Mouse (Mus musculus) hindbrain, postnatal 0 days (tissue): ENCODE results near the gene Invs. TPM values are rescaled to one million over a fixed set of nuclear protein-coding genes. Genes with fewer than 3 reads are reported as not detected.
"Not testable (repeated sequence)": the region's sequence is repeated elsewhere in the genome, so short reads cannot be mapped to it uniquely, and the experiment has no call there.

Experiments
- ATAC-seq: fragments of 200-750 bp; cut with Nextera tagmentation; 2 replicates; pipeline ENCODE4 v1.8.0; 2017; ENCODE audit warnings: mild to moderate bottlenecking, moderate TSS enrichment, moderate library complexity
- DNase-seq: peaks from one replicate; pipeline ENCODE4 v3.0.0-alpha.2; 2015; ENCODE audit warnings: low spot score
- H3K27ac ChIP-seq: fragments of 300-500 bp; sonication (generic); 2 replicates; pipeline ENCODE4 v1.5.1; 2014; ENCODE audit warnings: mild to moderate bottlenecking
- H3K27me3 ChIP-seq: fragments of 300-500 bp; sonication (generic); 2 replicates; pipeline ENCODE4 v1.6.1; 2014; ENCODE audit warnings: low read length, mixed read lengths; ENCODE audit not compliant: insufficient read depth
- H3K36me3 ChIP-seq: fragments of 300-500 bp; sonication (generic); 2 replicates; pipeline ENCODE4 v1.6.1; 2014; ENCODE audit warnings: low read length, mixed read lengths; ENCODE audit not compliant: insufficient read depth
- H3K4me1 ChIP-seq: fragments of 300-500 bp; sonication (generic); 2 replicates; pipeline ENCODE4 v1.6.1; 2014; ENCODE audit warnings: antibody characterized with exemption, low read length, mixed read lengths; ENCODE audit not compliant: insufficient read depth
- H3K4me2 ChIP-seq: fragments of 300-500 bp; sonication (generic); 2 replicates; pipeline ENCODE4 v1.6.1; 2014; ENCODE audit warnings: low read depth, mild to moderate bottlenecking, low read length, moderate library complexity, mixed read lengths
- H3K4me3 ChIP-seq: fragments of 300-500 bp; sonication (generic); 2 replicates; pipeline ENCODE4 v1.5.1; 2014; ENCODE audit warnings: low read length
- H3K9ac ChIP-seq: fragments of 300-500 bp; sonication (generic); replicated peaks from 2 replicates; pipeline ENCODE4 v1.6.1; 2014; ENCODE audit warnings: mild to moderate bottlenecking, low read length, moderate library complexity, mixed read lengths
- H3K9me3 ChIP-seq: fragments of 300-500 bp; sonication (generic); 2 replicates; pipeline ENCODE4 v1.6.1; 2016; ENCODE audit warnings: low read length, mixed read lengths
- CTCF ChIP-seq: IDR thresholded peaks from 2 replicates; pipeline ENCODE4 v1.5.1; 2016; ENCODE audit warnings: antibody characterized with exemption, control low read depth, low read depth
- WGBS: fragments of 180-500 bp; shearing (Covaris S2); extraction: QIAGEN DNeasy Blood & Tissue Kit; methylation state at CpG from one replicate; pipeline ENCODE4 v1.1.7; 2014; 5-methylcytosine and 5-hydroxymethylcytosine counted together
- polyA plus RNA-seq: library from polyadenylated mRNA; unstranded; fragments of >200 nt; fragmentation: Nextera tagmentation; extraction: Ambion mirVana; gene quantifications from 2 replicates; pipeline ENCODE4 v1.2.1, GENCODE M21; 2015
- total RNA-seq: library from RNA; depleted of rRNA; stranded (reverse); fragments of >200 nt; gene quantifications from 2 replicates; pipeline ENCODE4 v1.2.3, GENCODE M21; 2014

Invs gene
- total and polyA plus RNA-seq, 2 experiments from 2014 or later = 2.9 to 10.9 TPM

DNA sequence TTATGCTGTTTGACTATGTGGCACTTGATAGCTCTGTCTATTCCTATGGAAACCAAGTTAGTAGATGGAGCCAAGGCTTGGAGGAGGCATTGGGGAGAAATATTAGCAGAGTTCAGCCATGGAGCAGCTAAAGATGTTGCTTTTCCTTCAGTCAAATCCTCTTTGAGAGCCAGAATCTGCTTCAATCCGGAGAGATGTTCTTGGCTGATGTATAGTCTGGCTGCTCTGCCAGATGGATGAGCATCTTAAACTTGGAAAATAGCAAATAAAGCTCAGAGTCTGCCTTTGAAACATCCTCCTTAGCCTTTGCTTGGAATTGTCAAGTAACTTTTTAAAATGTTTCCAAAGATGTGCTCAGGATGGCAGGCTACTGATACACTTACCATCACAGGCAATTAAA lies 91.5 kb downstream of the Invs start:
- no peaks in the 10 kb centered on the region for H3K36me3 ChIP-seq
- no peaks in the 10 kb centered on the region for H3K27me3 ChIP-seq
- DNase-seq = peak; percentile 11
- no peak overlapping the region for H3K4me3 ChIP-seq
- no peak for TF ChIP-seq CTCF
- WGBS = 63% methylated on average over 1 of the region's 1 CpGs
- H3K4me2 ChIP-seq = no peak overlapping the region
- ATAC-seq = no peak
- no peak overlapping the region for H3K27ac ChIP-seq
- no peaks in the 10 kb centered on the region for H3K9me3 ChIP-seq
- no peaks in the 10 kb centered on the region for H3K4me1 ChIP-seq
- no peak overlapping the region for H3K9ac ChIP-seq

DNA sequence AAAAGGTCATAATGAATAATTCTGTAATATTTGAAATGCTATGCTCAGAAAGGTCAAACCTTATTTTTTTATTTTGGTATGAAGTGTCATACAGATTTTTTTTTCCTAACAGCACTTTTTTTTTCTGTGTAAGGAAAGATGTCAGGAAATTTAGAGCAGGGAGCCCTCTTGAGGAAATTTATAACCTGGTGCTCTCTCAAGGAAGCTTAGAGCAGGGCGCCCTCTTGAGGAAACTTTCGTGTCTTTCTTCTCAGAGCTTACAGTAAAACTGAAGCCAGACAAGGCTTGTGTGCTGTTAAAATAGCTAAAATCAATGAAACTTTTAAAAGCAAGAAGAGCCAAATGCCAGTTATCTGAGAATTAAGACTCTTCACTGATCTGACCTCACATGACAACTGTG lies 101.4 kb downstream of the Invs start:
- ATAC-seq (peak; percentile 70), DNase-seq (peak; percentile 95)
- Histone ChIP-seq H3K36me3 (no peaks in the 10 kb centered on the region), H3K9me3 (no peaks in the 10 kb centered on the region), H3K27me3 (no peaks in the 10 kb centered on the region), H3K4me1 (no peaks in the 10 kb centered on the region), H3K4me3 (no peak overlapping the region), H3K27ac (no peak overlapping the region), H3K4me2 (no peak overlapping the region), H3K9ac (no peak overlapping the region)
- WGBS = 0% methylated on average over 2 of the region's 2 CpGs
- TF ChIP-seq CTCF = peak; percentile 87

DNA sequence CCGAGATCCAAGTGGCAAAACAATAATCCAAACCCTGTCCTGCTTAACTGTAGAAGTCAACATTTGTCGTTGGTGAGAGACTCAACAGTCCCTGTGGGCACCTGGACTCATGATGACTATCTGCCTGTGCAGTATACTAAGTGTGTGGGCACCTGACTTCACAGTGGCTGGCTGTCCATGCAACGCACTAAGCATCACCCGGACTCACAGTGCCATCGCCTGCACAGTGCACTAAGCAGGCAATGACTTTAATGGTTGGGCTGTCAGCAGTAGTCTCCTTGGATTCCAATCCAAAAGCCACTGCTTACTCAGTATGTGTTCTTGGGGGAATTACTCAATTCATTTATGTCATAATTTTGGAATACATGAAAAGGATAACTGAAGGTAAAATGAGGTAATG lies 102.9 kb downstream of the Invs start:
- no peak overlapping the region for H3K4me3 ChIP-seq
- H3K27me3 ChIP-seq = no peaks in the 10 kb centered on the region
- no peak for TF ChIP-seq CTCF
- 82% methylated on average over 5 of the region's 5 CpGs for WGBS
- ATAC-seq (no peak), DNase-seq (no peak)
- no peaks in the 10 kb centered on the region for H3K4me1 ChIP-seq
- H3K9ac ChIP-seq = no peak overlapping the region
- no peak overlapping the region for H3K27ac ChIP-seq
- no peaks in the 10 kb centered on the region for H3K9me3 ChIP-seq
- H3K36me3 ChIP-seq = no peaks in the 10 kb centered on the region
- no peak overlapping the region for H3K4me2 ChIP-seq

DNA sequence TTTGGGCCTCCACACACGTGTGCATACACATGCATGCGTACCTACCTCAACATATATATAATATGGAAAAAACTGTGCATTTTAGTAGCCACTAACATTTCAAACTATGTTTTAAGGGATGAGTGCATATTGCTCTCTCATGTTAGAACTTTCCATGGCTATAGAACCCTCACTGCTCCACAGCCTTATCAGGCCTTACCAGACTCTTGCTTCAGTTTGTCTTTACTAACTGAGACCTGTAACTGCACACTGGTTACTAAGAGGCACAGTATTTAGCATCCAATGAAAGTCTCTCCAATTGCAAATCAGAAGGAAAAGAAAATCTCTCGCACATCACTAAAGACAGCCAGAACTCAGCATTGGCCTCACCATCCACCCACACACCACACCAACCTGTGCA lies 117.4 kb downstream of the Invs start:
- Histone ChIP-seq H3K27ac (no peak overlapping the region), H3K9me3 (no peaks in the 10 kb centered on the region), H3K4me3 (no peak overlapping the region), H3K9ac (no peak overlapping the region), H3K4me1 (no peaks in the 10 kb centered on the region), H3K4me2 (no peak overlapping the region), H3K36me3 (no peaks in the 10 kb centered on the region), H3K27me3 (no peaks in the 10 kb centered on the region)
- no peak for ATAC-seq
- WGBS = 96% methylated on average over 3 of the region's 3 CpGs
- no peak for TF ChIP-seq CTCF
- no peak for DNase-seq

DNA sequence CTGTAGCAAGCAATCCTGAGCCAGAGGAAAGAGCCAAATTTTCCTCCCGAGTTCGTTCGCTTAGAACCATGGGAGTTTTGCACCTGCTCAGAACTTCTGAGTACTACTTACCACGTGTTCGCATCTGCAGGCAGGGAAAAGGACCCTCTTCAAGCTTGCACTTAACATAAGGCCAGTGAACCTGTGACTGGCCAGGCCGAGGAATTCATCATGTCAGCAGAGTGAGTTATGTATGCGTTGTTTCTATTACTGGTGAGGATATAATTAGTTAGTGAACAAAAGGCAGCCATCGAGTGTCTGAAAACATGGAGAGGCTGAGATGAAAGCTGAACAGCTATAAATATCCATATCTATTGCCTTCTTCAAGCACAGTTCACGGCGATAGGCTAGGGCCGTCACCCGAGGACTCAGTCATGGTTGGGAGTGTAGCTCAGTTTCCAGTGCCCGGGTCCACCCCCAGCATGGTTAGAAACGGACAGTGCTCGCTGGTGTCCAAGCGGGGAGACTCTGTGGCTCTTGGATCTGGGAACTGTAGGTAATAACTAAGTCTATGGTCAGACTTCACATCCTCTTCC lies 123.6 kb downstream of the Invs start:
- Histone ChIP-seq H3K27ac (no peak overlapping the region), H3K9ac (no peak overlapping the region), H3K4me2 (no peak overlapping the region), H3K4me1 (no peaks in the 10 kb centered on the region), H3K9me3 (no peaks in the 10 kb centered on the region), H3K4me3 (no peak overlapping the region), H3K36me3 (no peaks in the 10 kb centered on the region), H3K27me3 (no peaks in the 10 kb centered on the region)
- DNase-seq (no peak), ATAC-seq (no peak)
- 78% methylated on average over 16 of the region's 16 CpGs for WGBS
- no peak for TF ChIP-seq CTCF

GRCm38 (mm10) chr4:48405724-48406491 lies 126.3 kb downstream of the Invs start:
- not testable (repeated sequence) for H3K4me3 ChIP-seq, H3K9me3 ChIP-seq, H3K4me2 ChIP-seq, H3K27ac ChIP-seq, ATAC-seq, DNase-seq, H3K9ac ChIP-seq, H3K27me3 ChIP-seq, H3K4me1 ChIP-seq, H3K36me3 ChIP-seq
- 91% methylated on average over 9 of the region's 10 CpGs for WGBS

DNA sequence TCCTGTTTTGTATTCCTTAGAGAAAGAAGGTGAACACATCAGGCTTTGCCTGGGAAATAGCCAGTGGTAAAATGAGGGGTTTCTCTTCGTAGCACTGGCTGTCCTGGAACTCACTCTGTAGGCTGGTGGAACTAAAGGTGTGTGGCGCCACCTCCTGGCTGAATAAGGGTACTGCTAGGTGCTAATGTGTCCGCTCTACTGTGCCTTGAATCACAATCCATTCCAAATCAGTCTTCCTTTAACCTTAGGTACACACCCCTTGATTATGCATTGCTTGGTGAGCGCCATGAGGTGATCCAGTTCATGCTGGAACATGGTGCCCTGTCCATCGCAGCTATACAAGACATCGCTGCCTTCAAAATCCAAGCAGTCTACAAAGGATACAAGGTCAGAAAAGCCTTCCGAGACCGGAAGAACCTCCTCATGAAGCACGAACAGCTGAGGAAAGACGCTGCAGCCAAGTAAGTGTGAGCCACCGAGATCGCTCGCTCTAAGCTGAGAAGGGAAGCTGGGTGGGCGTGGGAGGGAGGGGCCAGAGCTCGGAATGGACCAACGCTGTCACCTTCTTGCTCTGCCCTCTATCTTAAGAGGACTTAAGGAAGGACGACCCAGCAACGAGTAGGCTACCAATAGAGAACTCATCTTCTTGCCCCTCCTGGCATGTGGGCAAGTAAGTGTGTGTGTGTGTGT lies 127.9 kb downstream of the Invs start:
- H3K9ac ChIP-seq = no peak overlapping the region
- ATAC-seq (peak; percentile 82), DNase-seq (peak; percentile 77)
- no peak overlapping the region for H3K4me3 ChIP-seq
- no peaks in the 10 kb centered on the region for H3K36me3 ChIP-seq
- H3K27ac ChIP-seq = no peak overlapping the region
- H3K4me1 ChIP-seq = no peaks in the 10 kb centered on the region
- H3K4me2 ChIP-seq = no peak overlapping the region
- 48% methylated on average over 18 of the region's 18 CpGs for WGBS
- no peaks in the 10 kb centered on the region for H3K9me3 ChIP-seq
- no peaks in the 10 kb centered on the region for H3K27me3 ChIP-seq
- peak; percentile 91 for TF ChIP-seq CTCF
